Mouse (Mus musculus): Measurements from ENCODE around the gene Sh3bp5l. TPM values are rescaled to one million over a fixed set of nuclear protein-coding genes. Genes with fewer than 3 reads are reported as not detected.

Gene Sh3bp5l
- polyA plus RNA-seq (2015; fragmentation: Nextera tagmentation; extraction: Ambion mirVana): 46.2 and 47.4 TPM in 2 replicates

- ATAC-seq (ENCODE audit: low read depth): peak; percentile 93
- Histone ChIP-seq H3K4me1 (replicated peaks) (peaks cover 51% of the 10 kb centered on the region), H3K36me3 (peaks cover 42% of the 10 kb centered on the region), H3K4me2 (peak within 1 kb of the TSS; percentile 98), H3K9ac (peak within 1 kb of the TSS; percentile 89), H3K4me3 (peak within 1 kb of the TSS; percentile 94), H3K27me3 (no peaks in the 10 kb centered on the region), H3K9me3 (no peaks in the 10 kb centered on the region), H3K27ac (replicated peaks) (peak within 1 kb of the TSS; percentile 78)
- under 1% methylated on average over 52 of the region's 52 CpGs for WGBS
Observed at GRCm38 (mm10) chr11:58330276-58331148, at the start of gene Sh3bp5l, which contains the start of gene Zfp672. Gene Sh3bp5l, plus strand, starts transcription at chr11:58330724. Gene Zfp672, minus strand, starts transcription at chr11:58330339.

- no peak for ATAC-seq (ENCODE audit: low read depth)
- no peak overlapping the region for H3K4me3 ChIP-seq
- 87% methylated on average over 13 of the region's 13 CpGs for WGBS
- H3K4me1 ChIP-seq (replicated peaks): no peaks in the 10 kb centered on the region
- H3K27me3 ChIP-seq: peaks cover 4% of the 10 kb centered on the region; the same call in 1 of the 2 replicates
- no peaks in the 10 kb centered on the region for H3K9me3 ChIP-seq
- no peak overlapping the region for H3K27ac ChIP-seq (replicated peaks)
- H3K9ac ChIP-seq: no peak overlapping the region
- no peak overlapping the region for H3K4me2 ChIP-seq
- H3K36me3 ChIP-seq: no peaks in the 10 kb centered on the region
Observed at GRCm38 (mm10) chr11:58281970-58282496, 48.5 kb upstream of the Sh3bp5l start.

GRCm38 (mm10) chr11:58282518-58282917 is 48.0 kb upstream of the Sh3bp5l start:
- no peaks in the 10 kb centered on the region for H3K9me3 ChIP-seq
- 88% methylated on average over 5 of the region's 5 CpGs for WGBS
- H3K27ac ChIP-seq (replicated peaks): no peak overlapping the region
- H3K4me3 ChIP-seq: no peak overlapping the region
- peaks cover 4% of the 10 kb centered on the region; the same call in 1 of the 2 replicates for H3K27me3 ChIP-seq
- no peak overlapping the region for H3K9ac ChIP-seq
- H3K4me2 ChIP-seq: no peak overlapping the region
- H3K4me1 ChIP-seq (replicated peaks): no peaks in the 10 kb centered on the region
- no peak for ATAC-seq (ENCODE audit: low read depth)
- no peaks in the 10 kb centered on the region for H3K36me3 ChIP-seq

DNA sequence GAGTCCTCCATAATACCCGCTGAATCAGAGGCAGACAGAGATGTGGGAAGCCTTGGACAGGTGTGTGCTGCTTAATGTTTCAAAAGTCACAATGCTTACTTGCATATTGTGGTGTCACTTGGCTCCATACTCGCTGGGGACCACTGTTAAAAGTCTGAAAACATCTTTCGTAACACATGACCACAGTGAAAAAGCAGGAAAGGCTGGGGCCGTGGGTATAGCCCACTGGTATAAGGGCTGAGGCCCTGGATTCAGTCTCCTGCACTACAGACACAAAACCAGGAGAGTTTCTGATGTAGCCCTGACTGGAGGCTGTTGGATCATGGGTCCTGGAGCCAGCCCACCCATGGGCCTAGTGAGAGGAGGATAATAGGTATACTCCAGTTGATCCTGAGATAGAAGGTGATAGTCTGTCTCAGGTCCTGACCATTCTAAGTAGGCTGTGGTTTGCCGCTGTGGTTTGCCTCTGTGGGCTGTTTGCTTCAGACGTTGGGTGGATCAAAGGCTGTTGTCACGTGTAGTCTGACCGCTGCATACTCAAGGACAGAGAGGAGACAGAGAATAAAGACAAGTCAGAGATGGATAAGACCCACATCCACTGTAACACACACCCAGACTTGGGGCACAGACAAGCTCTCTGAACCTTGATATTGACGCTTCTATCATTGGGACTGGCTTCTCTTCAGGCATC is 40.4 kb upstream of the Sh3bp5l start:
- no peaks in the 10 kb centered on the region for H3K4me1 ChIP-seq (replicated peaks)
- H3K27ac ChIP-seq (replicated peaks): no peak overlapping the region
- no peak overlapping the region for H3K4me3 ChIP-seq
- H3K9me3 ChIP-seq: no peaks in the 10 kb centered on the region
- H3K4me2 ChIP-seq: no peak overlapping the region
- no peak for ATAC-seq (ENCODE audit: low read depth)
- no peaks in the 10 kb centered on the region for H3K27me3 ChIP-seq
- H3K9ac ChIP-seq: no peak overlapping the region
- H3K36me3 ChIP-seq: no peaks in the 10 kb centered on the region
- 80% methylated on average over 9 of the region's 9 CpGs for WGBS

DNA sequence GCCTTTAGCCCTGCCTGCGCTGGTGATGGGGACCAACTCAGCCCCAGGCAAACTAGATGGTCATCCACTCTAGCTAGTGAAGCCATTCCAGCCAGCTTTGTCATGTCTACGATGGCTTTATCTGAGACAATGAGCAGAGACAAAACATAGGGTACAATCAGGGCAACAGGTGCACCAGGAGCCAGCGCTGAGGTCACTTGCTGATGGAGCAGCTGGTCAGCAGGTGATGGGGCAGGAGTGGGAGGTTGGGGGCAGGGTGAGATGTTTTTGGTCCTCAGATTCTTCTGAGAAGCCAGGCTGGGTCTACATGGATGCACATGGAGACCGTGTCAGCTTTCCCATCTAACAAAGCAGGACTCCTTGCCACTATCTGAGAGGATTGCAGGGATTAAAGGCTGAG is 39.7 kb upstream of the Sh3bp5l start:
- H3K4me3 ChIP-seq: no peak overlapping the region
- H3K36me3 ChIP-seq: no peaks in the 10 kb centered on the region
- no peaks in the 10 kb centered on the region for H3K27me3 ChIP-seq
- H3K27ac ChIP-seq (replicated peaks): no peak overlapping the region
- H3K9ac ChIP-seq: no peak overlapping the region
- ATAC-seq (ENCODE audit: low read depth): no peak
- no peaks in the 10 kb centered on the region for H3K4me1 ChIP-seq (replicated peaks)
- WGBS: 86% methylated on average over 4 of the region's 4 CpGs
- H3K9me3 ChIP-seq: no peaks in the 10 kb centered on the region
- H3K4me2 ChIP-seq: no peak overlapping the region

- H3K27ac ChIP-seq (replicated peaks): no peak overlapping the region
- H3K4me1 ChIP-seq (replicated peaks): no peaks in the 10 kb centered on the region
- H3K9ac ChIP-seq: no peak overlapping the region
- no peaks in the 10 kb centered on the region for H3K27me3 ChIP-seq
- WGBS: 56% methylated on average over 4 of the region's 4 CpGs
- ATAC-seq (ENCODE audit: low read depth): no peak
- no peak overlapping the region for H3K4me2 ChIP-seq
- H3K4me3 ChIP-seq: no peak overlapping the region
- H3K36me3 ChIP-seq: no peaks in the 10 kb centered on the region
- no peaks in the 10 kb centered on the region for H3K9me3 ChIP-seq
Observed at GRCm38 (mm10) chr11:58292791-58293190, 37.7 kb upstream of the Sh3bp5l start.

DNA sequence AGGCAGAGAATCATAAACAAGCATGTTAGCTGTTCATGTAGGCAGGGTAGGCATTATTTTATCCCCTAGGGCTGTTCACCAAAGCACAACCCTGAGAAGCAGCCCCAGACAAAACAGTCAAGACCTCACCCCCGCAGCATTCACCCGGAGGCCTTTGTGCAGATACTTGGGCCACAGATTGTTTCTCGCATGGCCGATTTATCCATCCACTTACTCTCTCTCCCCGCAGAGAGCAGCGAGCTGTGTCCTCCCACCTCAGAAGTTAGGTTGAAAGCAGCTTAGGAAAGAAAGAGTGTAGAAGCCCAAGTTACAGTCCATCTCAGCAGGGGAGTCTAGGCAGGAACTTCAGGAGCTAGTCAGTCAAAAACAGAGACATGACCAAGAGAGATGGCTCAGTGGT is 33.1 kb upstream of the Sh3bp5l start:
- no peak overlapping the region for H3K27ac ChIP-seq (replicated peaks)
- H3K27me3 ChIP-seq: no peaks in the 10 kb centered on the region
- 68% methylated on average over 6 of the region's 6 CpGs for WGBS
- no peak for ATAC-seq (ENCODE audit: low read depth)
- no peak overlapping the region for H3K4me2 ChIP-seq
- H3K36me3 ChIP-seq: no peaks in the 10 kb centered on the region
- no peaks in the 10 kb centered on the region for H3K9me3 ChIP-seq
- no peak overlapping the region for H3K4me3 ChIP-seq
- H3K4me1 ChIP-seq (replicated peaks): peaks cover 5% of the 10 kb centered on the region; the same call in 1 of the 2 replicates
- H3K9ac ChIP-seq: no peak overlapping the region

DNA sequence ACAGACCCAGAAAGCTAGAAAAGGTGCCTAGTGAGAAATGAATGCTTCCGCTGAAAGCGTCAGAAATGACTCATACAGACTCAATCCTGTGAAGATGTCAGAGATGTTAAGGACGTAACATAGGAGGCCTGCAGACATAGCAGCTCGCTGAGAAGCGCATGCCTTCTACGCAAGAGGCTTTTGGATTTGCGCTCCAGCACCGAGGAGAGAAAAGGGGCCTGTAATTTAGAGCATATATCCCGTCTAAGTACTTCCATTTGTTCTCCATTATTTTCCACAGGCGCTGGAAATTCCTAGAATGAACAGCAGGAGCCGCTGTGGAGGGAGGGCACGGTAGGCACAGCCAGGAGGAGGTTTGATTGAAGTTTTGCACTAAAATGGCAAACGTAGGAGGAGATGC is 29.5 kb upstream of the Sh3bp5l start:
- Histone ChIP-seq H3K4me3 (peak overlapping the region; percentile 64), H3K27me3 (no peaks in the 10 kb centered on the region), H3K9me3 (no peaks in the 10 kb centered on the region), H3K9ac (peak overlapping the region; percentile 44), H3K36me3 (no peaks in the 10 kb centered on the region), H3K4me2 (peak overlapping the region; percentile 66), H3K4me1 (replicated peaks) (peaks cover 11% of the 10 kb centered on the region), H3K27ac (replicated peaks) (peak overlapping the region; percentile 87)
- ATAC-seq (ENCODE audit: low read depth): peak; percentile 41; the same call in 1 of the 2 replicates
- 10% methylated on average over 13 of the region's 13 CpGs for WGBS

- Histone ChIP-seq H3K27me3 (no peaks in the 10 kb centered on the region), H3K4me1 (replicated peaks) (peaks cover 19% of the 10 kb centered on the region), H3K4me3 (peak overlapping the region; percentile 64), H3K9me3 (no peaks in the 10 kb centered on the region), H3K36me3 (no peaks in the 10 kb centered on the region), H3K4me2 (peak overlapping the region; percentile 66), H3K9ac (peak overlapping the region; percentile 75), H3K27ac (replicated peaks) (peak overlapping the region; percentile 87)
- under 1% methylated on average over 36 of the region's 36 CpGs for WGBS
- ATAC-seq (ENCODE audit: low read depth): peak; percentile 92
Observed at GRCm38 (mm10) chr11:58301837-58302754, 28.4 kb upstream of the Sh3bp5l start.

GRCm38 (mm10) chr11:58302774-58303445 is 27.6 kb upstream of the Sh3bp5l start:
- no peaks in the 10 kb centered on the region for H3K36me3 ChIP-seq
- H3K4me3 ChIP-seq: peak overlapping the region; percentile 64
- H3K27me3 ChIP-seq: no peaks in the 10 kb centered on the region
- H3K4me2 ChIP-seq: peak overlapping the region; percentile 66
- ATAC-seq (ENCODE audit: low read depth): peak; percentile 34
- under 1% methylated on average over 26 of the region's 26 CpGs for WGBS
- H3K9me3 ChIP-seq: no peaks in the 10 kb centered on the region
- H3K4me1 ChIP-seq (replicated peaks): peaks cover 26% of the 10 kb centered on the region
- H3K27ac ChIP-seq (replicated peaks): peak overlapping the region; percentile 87
- H3K9ac ChIP-seq: peak overlapping the region; percentile 75

- H3K27ac ChIP-seq (replicated peaks): no peak overlapping the region
- H3K9ac ChIP-seq: no peak overlapping the region
- no peak for ATAC-seq (ENCODE audit: low read depth)
- H3K4me3 ChIP-seq: peak overlapping the region; percentile 10
- no peaks in the 10 kb centered on the region for H3K36me3 ChIP-seq
- WGBS: 19% methylated on average over 7 of the region's 7 CpGs
- H3K9me3 ChIP-seq: no peaks in the 10 kb centered on the region
- H3K4me2 ChIP-seq: peak overlapping the region; percentile 66
- peaks cover 30% of the 10 kb centered on the region for H3K4me1 ChIP-seq (replicated peaks)
- H3K27me3 ChIP-seq: no peaks in the 10 kb centered on the region
Observed at GRCm38 (mm10) chr11:58303594-58303993, 26.9 kb upstream of the Sh3bp5l start.
